Comparison of ENCODE assay signal across 24 mouse cellular contexts in the genomic region with DNA sequence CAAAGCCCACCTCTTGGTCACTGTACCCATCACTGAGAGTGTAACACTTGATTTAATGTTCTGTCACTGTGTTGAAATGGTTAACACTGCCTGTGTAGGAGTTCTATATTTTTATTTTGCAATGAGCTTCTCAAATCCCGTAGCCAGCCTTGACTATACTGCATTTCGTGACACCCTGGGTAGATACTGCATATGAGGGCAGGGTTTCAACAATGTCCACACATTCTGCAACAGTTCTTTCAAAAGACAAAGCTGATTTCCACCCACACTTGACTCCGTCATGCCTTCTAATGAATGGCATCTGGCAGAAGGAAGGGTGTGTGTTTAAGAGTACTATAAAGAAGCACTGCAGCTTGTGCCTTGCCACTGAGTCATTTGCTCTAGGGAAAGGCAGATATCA. TPM values are rescaled to one million over a fixed set of nuclear protein-coding genes. Genes with fewer than 3 reads are reported as not detected.
"Had no signal": no experiment of that assay in that cellular context is flagged by ENCODE, and none has a peak within 500 bp of the region (broad histone marks: within the 10 kb centered on the region; RNA-seq: fewer than 3 reads in every experiment).

No protein-coding gene starts in this region.

- H3K9me3 ChIP-seq: heart, embryonic 12.5 days; hindbrain, embryonic 13.5 days; hindbrain, embryonic 15.5 days; kidney, embryonic 15.5 days; limb, embryonic 13.5 days; limb, embryonic 15.5 days; liver, embryonic 12.5 days had no signal

- H3K27me3 ChIP-seq: heart, embryonic 12.5 days; hindbrain, embryonic 13.5 days; hindbrain, embryonic 15.5 days; kidney, embryonic 15.5 days; limb, embryonic 13.5 days; limb, embryonic 15.5 days; liver, embryonic 12.5 days had no signal

- H3K4me1 ChIP-seq: hindbrain, embryonic 13.5 days; hindbrain, embryonic 15.5 days had no signal

- ATAC-seq: hindbrain, postnatal 0 days; intestine, embryonic 16.5 days; liver, embryonic 12.5 days had no signal

- H3K4me3 ChIP-seq: gastrocnemius, adult 2 months; heart, embryonic 12.5 days; hindbrain, embryonic 13.5 days; hindbrain, embryonic 15.5 days; kidney, embryonic 15.5 days; limb, embryonic 13.5 days; limb, embryonic 15.5 days; liver, embryonic 12.5 days had no signal

- DNase-seq: gastrocnemius, adult 2 months; gastrocnemius, postnatal 10 days; gastrocnemius, postnatal 25 days; heart, adult 18-20 months; heart, postnatal 10 days; kidney, adult 11 months; kidney, adult 2 months; kidney, adult 9 months; kidney, postnatal 14 days; kidney, postnatal 36 days; layer of hippocampus, adult 9-11 months; layer of hippocampus, postnatal 36 days; left cerebral cortex, postnatal 4 days had no signal

- H3K27ac ChIP-seq: gastrocnemius, adult 2 months; hindbrain, embryonic 13.5 days; hindbrain, embryonic 15.5 days; hindbrain, postnatal 0 days; kidney, embryonic 15.5 days; kidney, postnatal 0 days; limb, embryonic 13.5 days; limb, embryonic 15.5 days; liver, embryonic 12.5 days; liver, embryonic 14.5 days had no signal

- H3K9ac ChIP-seq: heart, embryonic 12.5 days; hindbrain, embryonic 13.5 days; hindbrain, embryonic 15.5 days; kidney, embryonic 15.5 days; limb, embryonic 13.5 days; limb, embryonic 15.5 days; liver, embryonic 12.5 days; liver, embryonic 14.5 days had no signal

- H3K36me3 ChIP-seq: heart, embryonic 12.5 days; hindbrain, embryonic 13.5 days; hindbrain, embryonic 15.5 days; kidney, embryonic 15.5 days; limb, embryonic 13.5 days; limb, embryonic 15.5 days; liver, embryonic 12.5 days had no signal

- H3K4me2 ChIP-seq: heart, embryonic 12.5 days; hindbrain, embryonic 13.5 days; hindbrain, embryonic 15.5 days; kidney, embryonic 15.5 days; limb, embryonic 13.5 days; limb, embryonic 15.5 days; liver, embryonic 12.5 days had no signal

RNA-seq across cellular contexts. Expression of a gene that starts 54.1 kb away (rescaled TPM):
- total RNA-seq: gastrocnemius, postnatal 25 days had no signal
